Mouse (Mus musculus): ENCODE data around the gene Hcrt. TPM values are rescaled to one million over a fixed set of nuclear protein-coding genes. Genes with fewer than 3 reads are reported as not detected.
A peak's percentile ranks its signal among the peaks of the same experiment; 100 is the strongest.

Hcrt gene
- total and polyA plus RNA-seq, 2 experiments from 2014 or later, result 1.2 TPM; not detected in 1

GRCm38 (mm10) chr11:100738749-100739148 lies 24.0 kb downstream of the Hcrt start:
- Histone ChIP-seq H3K9ac (replicated peaks; ENCODE audit: low read length) (peak overlapping the region; percentile 44), H3K27ac (peak overlapping the region; percentile 83), H3K4me1 (ENCODE audit: insufficient read depth, low read length) (peaks cover 13% of the 10 kb centered on the region), H3K9me3 (ENCODE audit: low read length) (no peaks in the 10 kb centered on the region), H3K4me2 (ENCODE audit: low read depth, low read length) (peak overlapping the region; percentile 56), H3K4me3 (ENCODE audit: low read length) (peak overlapping the region; percentile 84), H3K27me3 (ENCODE audit: insufficient read depth, low read length) (no peaks in the 10 kb centered on the region), H3K36me3 (ENCODE audit: insufficient read depth, low read length) (no peaks in the 10 kb centered on the region)
- TF ChIP-seq CTCF (IDR thresholded peaks at IDR 0.05; ENCODE audit: low read depth), result no peak
- DNase-seq (ENCODE audit: low spot score) (no peak), ATAC-seq (no peak)
- WGBS, result 9% methylated on average over 5 of the region's 5 CpGs

- peak within 1 kb of the TSS; percentile 84 for H3K4me2 ChIP-seq (ENCODE audit: low read depth, low read length)
- ATAC-seq (peak; percentile 99), DNase-seq (ENCODE audit: low spot score) (peak; percentile 99)
- H3K27ac ChIP-seq, result peak within 1 kb of the TSS; percentile 83
- peaks cover 13% of the 10 kb centered on the region for H3K4me1 ChIP-seq (ENCODE audit: insufficient read depth, low read length)
- H3K36me3 ChIP-seq (ENCODE audit: insufficient read depth, low read length), result no peaks in the 10 kb centered on the region
- peak; percentile 37; the same call in 1 of the 2 replicates for TF ChIP-seq CTCF (IDR thresholded peaks at IDR 0.05; ENCODE audit: low read depth)
- H3K9me3 ChIP-seq (ENCODE audit: low read length), result no peaks in the 10 kb centered on the region
- WGBS, result under 1% methylated on average over 39 of the region's 39 CpGs
- no peaks in the 10 kb centered on the region for H3K27me3 ChIP-seq (ENCODE audit: insufficient read depth, low read length)
- peak within 1 kb of the TSS; percentile 84 for H3K4me3 ChIP-seq (ENCODE audit: low read length)
- peak within 1 kb of the TSS; percentile 73 for H3K9ac ChIP-seq (replicated peaks; ENCODE audit: low read length)
Measured at GRCm38 (mm10) chr11:100738066-100738604, 24.6 kb downstream of the Hcrt start, which contains the start of gene Rab5c. Rab5c (minus strand) TSS chr11:100738215.

GRCm38 (mm10) chr11:100737105-100737733 lies 25.5 kb downstream of the Hcrt start:
- DNase-seq (ENCODE audit: low spot score) (no peak), ATAC-seq (no peak)
- peak overlapping the region; percentile 84 for H3K4me3 ChIP-seq (ENCODE audit: low read length)
- H3K9me3 ChIP-seq (ENCODE audit: low read length), result no peaks in the 10 kb centered on the region
- peak overlapping the region; percentile 72; the same call in 1 of the 2 replicates for H3K27ac ChIP-seq
- no peaks in the 10 kb centered on the region for H3K27me3 ChIP-seq (ENCODE audit: insufficient read depth, low read length)
- no peak for TF ChIP-seq CTCF (IDR thresholded peaks at IDR 0.05; ENCODE audit: low read depth)
- WGBS, result 3% methylated on average over 13 of the region's 13 CpGs
- peaks cover 13% of the 10 kb centered on the region for H3K4me1 ChIP-seq (ENCODE audit: insufficient read depth, low read length)
- H3K4me2 ChIP-seq (ENCODE audit: low read depth, low read length), result peak overlapping the region; percentile 84
- peak overlapping the region; percentile 73 for H3K9ac ChIP-seq (replicated peaks; ENCODE audit: low read length)
- no peaks in the 10 kb centered on the region for H3K36me3 ChIP-seq (ENCODE audit: insufficient read depth, low read length)

GRCm38 (mm10) chr11:100736746-100737080 lies 26.0 kb downstream of the Hcrt start:
- peak overlapping the region; percentile 84 for H3K4me2 ChIP-seq (ENCODE audit: low read depth, low read length)
- no peak overlapping the region for H3K27ac ChIP-seq
- peak overlapping the region; percentile 73; the same call in 1 of the 2 replicates for H3K9ac ChIP-seq (replicated peaks; ENCODE audit: low read length)
- no peaks in the 10 kb centered on the region for H3K36me3 ChIP-seq (ENCODE audit: insufficient read depth, low read length)
- no peaks in the 10 kb centered on the region for H3K9me3 ChIP-seq (ENCODE audit: low read length)
- H3K4me3 ChIP-seq (ENCODE audit: low read length), result peak overlapping the region; percentile 84
- H3K4me1 ChIP-seq (ENCODE audit: insufficient read depth, low read length), result peaks cover 13% of the 10 kb centered on the region
- WGBS, result 85% methylated on average over 4 of the region's 4 CpGs
- TF ChIP-seq CTCF (IDR thresholded peaks at IDR 0.05; ENCODE audit: low read depth), result no peak
- no peak for ATAC-seq
- DNase-seq (ENCODE audit: low spot score), result no peak
- no peaks in the 10 kb centered on the region for H3K27me3 ChIP-seq (ENCODE audit: insufficient read depth, low read length)

- no peaks in the 10 kb centered on the region for H3K9me3 ChIP-seq (ENCODE audit: low read length)
- TF ChIP-seq CTCF (IDR thresholded peaks at IDR 0.05; ENCODE audit: low read depth), result no peak
- H3K27me3 ChIP-seq (ENCODE audit: insufficient read depth, low read length), result no peaks in the 10 kb centered on the region
- 80% methylated on average over 14 of the region's 14 CpGs for WGBS
- peaks cover 13% of the 10 kb centered on the region for H3K4me1 ChIP-seq (ENCODE audit: insufficient read depth, low read length)
- no peak overlapping the region for H3K4me3 ChIP-seq (ENCODE audit: low read length)
- H3K27ac ChIP-seq, result no peak overlapping the region
- H3K4me2 ChIP-seq (ENCODE audit: low read depth, low read length), result peak overlapping the region; percentile 84
- ATAC-seq (no peak), DNase-seq (ENCODE audit: low spot score) (no peak)
- H3K9ac ChIP-seq (replicated peaks; ENCODE audit: low read length), result 0 out of 2 replicates have a peak overlapping the region, but pooled peaks have one; percentile 17
- H3K36me3 ChIP-seq (ENCODE audit: insufficient read depth, low read length), result no peaks in the 10 kb centered on the region
Measured at GRCm38 (mm10) chr11:100735954-100736745, 26.6 kb downstream of the Hcrt start.

GRCm38 (mm10) chr11:100735134-100735865 lies 27.4 kb downstream of the Hcrt start:
- ATAC-seq (no peak), DNase-seq (ENCODE audit: low spot score) (no peak)
- WGBS, result 89% methylated on average over 9 of the region's 9 CpGs
- H3K9me3 ChIP-seq (ENCODE audit: low read length), result no peaks in the 10 kb centered on the region
- no peak for TF ChIP-seq CTCF (IDR thresholded peaks at IDR 0.05; ENCODE audit: low read depth)
- no peak overlapping the region for H3K4me2 ChIP-seq (ENCODE audit: low read depth, low read length)
- H3K4me3 ChIP-seq (ENCODE audit: low read length), result no peak overlapping the region
- no peak overlapping the region for H3K27ac ChIP-seq
- H3K27me3 ChIP-seq (ENCODE audit: insufficient read depth, low read length), result no peaks in the 10 kb centered on the region
- H3K9ac ChIP-seq (replicated peaks; ENCODE audit: low read length), result no peak overlapping the region
- H3K4me1 ChIP-seq (ENCODE audit: insufficient read depth, low read length), result peaks cover 13% of the 10 kb centered on the region
- H3K36me3 ChIP-seq (ENCODE audit: insufficient read depth, low read length), result no peaks in the 10 kb centered on the region
